Mouse (Mus musculus): ENCODE measurements around the gene Pik3ip1.

Pik3ip1 gene

GRCm38 (mm10) chr11:3374741-3375140, 44.5 kb downstream of the Pik3ip1 start:
- DNase-seq (ENCODE audit: low read depth, low spot score): peak; percentile 49

GRCm38 (mm10) chr11:3379427-3379826, 49.2 kb downstream of the Pik3ip1 start:
- DNase-seq (ENCODE audit: low read depth, low spot score): no peak

- DNase-seq (ENCODE audit: low read depth, low spot score): no peak
Measured at GRCm38 (mm10) chr11:3381148-3381814, 51.1 kb downstream of the Pik3ip1 start.

GRCm38 (mm10) chr11:3382602-3383594, 52.7 kb downstream of the Pik3ip1 start:
- no peak for DNase-seq (ENCODE audit: low read depth, low spot score)

GRCm38 (mm10) chr11:3386941-3387368, 56.8 kb downstream of the Pik3ip1 start:
- peak; percentile 73 for DNase-seq (ENCODE audit: low read depth, low spot score)

- no peak for DNase-seq (ENCODE audit: low read depth, low spot score)
Measured at GRCm38 (mm10) chr11:3387482-3388196, 57.4 kb downstream of the Pik3ip1 start.

GRCm38 (mm10) chr11:3389996-3390395, 59.8 kb downstream of the Pik3ip1 start:
- DNase-seq (ENCODE audit: low read depth, low spot score): no peak

GRCm38 (mm10) chr11:3390789-3391188, 60.6 kb downstream of the Pik3ip1 start:
- no peak for DNase-seq (ENCODE audit: low read depth, low spot score)

- DNase-seq (ENCODE audit: low read depth, low spot score): no peak
Measured at GRCm38 (mm10) chr11:3392526-3392925, 62.3 kb downstream of the Pik3ip1 start.

Measured in mesoderm, embryonic 11.5 days (tissue).